Mouse (Mus musculus): ENCODE data around the gene Rtf2.

- TF ChIP-seq E2F4 (IDR thresholded peaks at IDR 0.05; ENCODE audit: insufficient read depth) (no peak), MYOD1 (IDR thresholded peaks at IDR 0.05; ENCODE audit: control insufficient read depth in 1 of 3, insufficient read length in 2 of 3, low read depth in 2 of 3) (no peak), MYOG (IDR thresholded peaks at IDR 0.05; ENCODE audit: control insufficient read depth in 1 of 3, insufficient read depth in 1 of 3, insufficient read length in 2 of 3, low read depth in 2 of 3) (no peak), TCF12 (IDR thresholded peaks at IDR 0.05; ENCODE audit: insufficient read depth, poor library complexity, severe bottlenecking) (no peak), POLR2A (IDR thresholded peaks at IDR 0.05; ENCODE audit: insufficient read length, low read depth) (no peak), TCF3 (IDR thresholded peaks at IDR 0.05; ENCODE audit: insufficient read length, low read depth) (no peak), POLR2AphosphoS2 (IDR thresholded peaks at IDR 0.05; ENCODE audit: insufficient read length, low read depth) (no peak), USF1 (IDR thresholded peaks at IDR 0.05; ENCODE audit: low read depth) (no peak), CEBPB (IDR thresholded peaks at IDR 0.05; ENCODE audit: insufficient read depth, poor library complexity, severe bottlenecking) (no peak), MAX (IDR thresholded peaks at IDR 0.05; ENCODE audit: low read depth) (no peak), REST (IDR thresholded peaks at IDR 0.05; ENCODE audit: insufficient read depth, insufficient read length) (no peak)
Observed at GRCm38 (mm10) chr2:172477860-172478259, 37.5 kb downstream of the Rtf2 start.

Measured in myocyte (in vitro differentiated cells).